Mouse (Mus musculus) right cerebral cortex, postnatal 36 days (tissue): ENCODE results near the gene Pdcl3.

Experiments used
- DNase-seq, 2 experiments: peaks; one replicate each; pipeline ENCODE4 v3.0.0; 2022; ENCODE audit warnings: low spot score in 2 of 2, mixed read lengths in 1 of 2

The Pdcl3 gene

DNA sequence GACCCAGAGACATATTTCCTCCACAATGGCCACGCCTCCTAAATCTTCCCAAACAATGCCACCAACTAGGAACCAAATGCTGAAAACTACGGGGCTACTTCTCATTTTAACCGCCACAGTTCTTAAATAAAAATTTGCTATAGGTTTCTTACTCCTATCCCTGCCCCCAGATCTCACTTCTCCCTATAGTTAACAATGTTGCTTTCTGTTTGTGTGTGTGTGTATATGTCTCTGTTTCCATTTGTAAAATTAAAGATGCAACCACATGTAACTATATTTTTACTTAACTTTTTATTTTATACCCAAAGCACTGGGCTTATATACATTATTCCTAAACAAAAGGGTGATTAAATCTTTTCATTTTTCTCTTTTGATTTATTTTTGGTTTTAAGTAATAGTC lies at the start of gene Pdcl3:
Gene Pdcl3, plus strand, starts transcription at position 301 of the 400 bp plus-strand sequence.
- no peak for DNase-seq

DNA sequence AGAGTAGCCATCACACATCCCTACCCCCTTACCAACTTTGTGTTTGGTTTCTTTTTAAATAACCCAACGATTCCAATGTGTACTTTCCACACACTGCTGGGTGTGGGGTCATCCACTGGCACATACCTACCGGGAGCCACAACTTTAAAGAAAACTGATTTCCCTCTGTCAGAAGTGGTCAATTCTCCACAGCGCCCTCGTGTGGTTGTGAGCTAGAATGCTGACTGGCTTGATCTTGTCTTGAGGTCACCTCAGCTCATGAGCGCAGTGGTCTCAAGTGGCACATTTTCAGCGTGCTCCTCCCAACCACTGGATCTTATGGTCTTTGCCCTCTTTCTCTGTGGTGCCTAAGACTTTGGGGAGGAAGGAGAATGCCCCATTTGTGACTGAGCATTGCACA lies 48.6 kb upstream of the Pdcl3 start:
- DNase-seq: no peak

DNA sequence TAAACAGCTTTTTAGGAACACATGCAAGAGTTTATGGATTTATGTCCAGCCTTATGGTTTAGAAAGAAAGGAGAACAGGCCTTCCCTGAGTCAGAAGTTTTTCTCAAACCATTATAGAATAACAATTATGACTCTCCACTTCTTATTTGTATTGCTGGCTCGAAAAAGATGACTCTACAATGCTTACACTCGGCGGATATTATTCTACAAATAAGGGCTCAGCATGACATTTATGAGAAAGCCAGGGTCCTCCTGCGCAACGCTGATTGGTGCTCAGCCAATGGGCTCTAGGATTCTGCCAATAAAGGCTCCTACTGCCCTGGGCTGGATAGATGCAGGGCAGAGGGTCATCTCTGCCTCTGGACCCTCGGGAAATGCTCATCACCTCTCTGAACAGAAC lies 46.6 kb upstream of the Pdcl3 start, which contains the start of gene Nms:
Gene Nms, plus strand, starts transcription at position 301 of the 400 bp plus-strand sequence.
- no peak for DNase-seq

DNA sequence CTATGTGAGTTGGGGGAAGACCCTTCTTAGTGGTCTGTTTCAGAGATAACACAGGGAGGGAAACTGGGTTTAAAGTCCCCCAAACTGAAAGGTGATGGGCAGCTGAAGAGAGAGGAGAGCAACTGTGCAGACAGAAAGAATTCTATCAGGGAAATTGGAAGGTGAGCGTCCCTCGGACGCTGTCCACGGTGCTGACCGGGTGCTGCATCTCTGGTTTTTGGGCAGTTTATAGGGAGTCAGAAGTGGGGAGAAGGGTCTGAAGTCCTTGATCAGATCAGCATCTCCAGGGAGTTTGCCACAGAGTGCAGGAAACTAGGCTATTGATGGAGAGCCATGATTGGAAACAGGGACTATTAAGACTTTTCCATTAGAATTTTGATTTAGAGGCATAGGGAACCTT lies 45.8 kb upstream of the Pdcl3 start:
- DNase-seq: no peak

DNA sequence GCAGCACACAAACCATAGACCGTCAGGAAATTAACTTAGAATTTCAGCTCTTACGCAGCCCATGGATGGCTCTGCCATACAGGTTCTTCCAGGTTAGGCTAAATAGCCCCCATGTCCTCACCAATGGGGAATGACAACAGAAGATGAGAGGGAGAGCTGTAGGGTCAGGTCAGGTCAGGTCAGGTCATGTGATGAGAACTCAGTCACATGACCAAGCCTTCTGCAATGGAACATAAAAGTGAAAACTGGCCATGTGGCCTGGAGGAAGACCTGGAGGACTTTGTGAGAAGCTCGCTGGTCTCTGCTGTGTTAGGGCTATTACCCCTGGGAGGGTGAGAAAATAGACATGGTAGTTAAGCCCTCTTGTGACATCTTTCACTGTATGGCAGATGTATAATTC lies 29.0 kb upstream of the Pdcl3 start:
- no peak for DNase-seq

DNA sequence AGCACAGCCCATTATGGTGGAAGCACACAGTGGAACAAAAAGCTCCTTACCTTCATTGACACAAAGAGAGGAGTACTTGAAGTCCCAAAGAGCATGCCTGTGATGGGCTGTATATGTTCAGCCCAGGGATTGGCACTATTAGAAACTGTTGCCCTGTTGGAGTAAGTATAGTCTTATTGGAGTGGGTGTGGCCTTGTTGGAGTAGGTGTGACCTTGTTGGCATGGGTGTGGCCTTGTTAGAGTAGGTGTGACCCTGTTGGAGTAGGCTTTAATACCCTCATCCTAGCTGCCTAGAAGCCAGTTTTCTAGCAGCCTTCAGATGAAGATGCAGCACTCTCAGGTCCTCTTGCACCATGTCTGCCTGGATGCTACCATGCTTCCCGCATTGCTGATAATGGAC lies 16.3 kb upstream of the Pdcl3 start:
- no peak for DNase-seq

DNA sequence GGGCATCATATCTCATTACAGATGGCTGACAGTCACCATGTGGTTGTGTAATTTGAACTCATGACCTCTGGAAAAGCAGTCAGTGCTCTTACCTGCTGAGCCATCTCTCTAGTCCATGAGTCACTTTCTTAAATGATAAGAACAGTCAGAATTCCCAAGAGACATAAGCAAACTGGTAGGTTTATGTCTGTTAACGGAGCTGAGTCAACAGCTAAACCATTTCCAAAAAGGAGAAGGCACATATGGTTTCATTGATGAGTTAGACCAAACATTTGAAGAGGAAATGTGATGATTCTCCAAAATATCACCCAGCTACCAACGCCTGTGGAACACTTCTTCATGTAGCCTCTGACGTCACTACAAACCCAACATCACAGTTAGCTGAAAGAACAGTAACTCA lies 13.7 kb upstream of the Pdcl3 start:
- no peak for DNase-seq

DNA sequence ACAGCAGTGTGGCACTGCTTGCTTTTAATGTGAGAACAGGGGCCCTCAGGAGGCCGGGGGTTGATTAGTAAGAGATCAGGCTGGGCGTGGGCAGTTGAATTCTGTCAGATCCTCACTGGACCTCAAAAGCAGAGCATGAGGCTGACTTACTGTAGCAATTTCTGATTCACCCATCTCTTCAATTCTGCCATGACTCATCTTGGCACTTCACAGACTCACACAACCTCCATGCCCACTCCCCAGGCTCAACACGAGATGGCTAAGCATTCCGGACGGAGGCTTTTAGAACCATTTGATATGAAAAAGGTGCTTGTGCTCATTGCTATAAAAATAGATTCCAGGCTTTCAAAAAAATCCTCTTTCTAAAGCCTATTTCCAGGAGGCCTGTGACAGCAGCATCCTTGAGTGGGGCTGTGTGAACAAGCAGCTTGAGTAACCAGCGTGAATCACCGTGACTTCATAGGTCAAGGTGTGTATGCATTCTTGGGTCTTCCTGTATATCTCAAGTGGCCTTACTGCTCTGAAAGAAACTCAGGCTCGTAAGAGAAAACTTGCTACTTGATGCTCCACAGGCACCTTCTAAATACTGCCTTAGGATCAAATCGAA lies 12.3 kb upstream of the Pdcl3 start:
- peak in 1 of 2 experiments; percentile 12 for DNase-seq

DNA sequence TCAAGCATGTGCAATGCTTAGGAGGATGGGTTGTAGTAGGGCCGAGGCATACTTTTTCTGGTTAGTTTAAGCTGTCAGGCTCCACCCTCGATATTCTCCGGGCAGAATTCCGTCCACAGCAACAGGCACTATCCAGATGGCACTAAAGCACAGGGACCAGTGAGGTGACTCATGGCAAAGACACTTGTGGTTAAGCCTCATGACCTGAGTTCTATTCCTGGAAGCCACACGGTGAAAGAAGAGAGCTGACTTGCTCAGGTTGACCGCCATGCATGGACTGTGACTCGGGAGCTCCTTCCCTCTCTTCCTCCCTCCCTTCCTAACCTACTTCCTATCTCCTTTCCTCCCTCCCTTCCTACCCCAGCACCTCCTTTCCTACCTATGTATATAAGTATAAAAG lies 5.5 kb upstream of the Pdcl3 start:
- no peak for DNase-seq

DNA sequence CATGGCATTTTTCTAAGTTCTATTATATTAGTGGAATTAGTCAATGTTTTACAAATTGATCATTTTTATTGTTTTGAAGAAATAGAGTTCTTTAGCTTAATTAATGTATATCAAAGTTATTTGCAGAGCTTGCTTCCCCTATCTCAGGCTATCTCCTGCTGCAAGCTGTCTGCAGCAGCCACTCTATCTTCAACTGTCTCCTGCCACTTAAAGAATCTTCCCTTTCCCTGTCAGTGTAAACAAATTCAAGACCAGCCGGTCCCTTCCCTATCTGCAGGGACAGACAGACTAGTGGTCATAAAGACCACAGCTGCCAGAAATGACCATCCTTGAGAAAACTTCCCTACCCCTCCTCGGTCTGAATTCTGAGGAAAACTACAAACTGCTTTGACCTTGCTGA lies 1.5 kb upstream of the Pdcl3 start:
- no peak for DNase-seq

DNA sequence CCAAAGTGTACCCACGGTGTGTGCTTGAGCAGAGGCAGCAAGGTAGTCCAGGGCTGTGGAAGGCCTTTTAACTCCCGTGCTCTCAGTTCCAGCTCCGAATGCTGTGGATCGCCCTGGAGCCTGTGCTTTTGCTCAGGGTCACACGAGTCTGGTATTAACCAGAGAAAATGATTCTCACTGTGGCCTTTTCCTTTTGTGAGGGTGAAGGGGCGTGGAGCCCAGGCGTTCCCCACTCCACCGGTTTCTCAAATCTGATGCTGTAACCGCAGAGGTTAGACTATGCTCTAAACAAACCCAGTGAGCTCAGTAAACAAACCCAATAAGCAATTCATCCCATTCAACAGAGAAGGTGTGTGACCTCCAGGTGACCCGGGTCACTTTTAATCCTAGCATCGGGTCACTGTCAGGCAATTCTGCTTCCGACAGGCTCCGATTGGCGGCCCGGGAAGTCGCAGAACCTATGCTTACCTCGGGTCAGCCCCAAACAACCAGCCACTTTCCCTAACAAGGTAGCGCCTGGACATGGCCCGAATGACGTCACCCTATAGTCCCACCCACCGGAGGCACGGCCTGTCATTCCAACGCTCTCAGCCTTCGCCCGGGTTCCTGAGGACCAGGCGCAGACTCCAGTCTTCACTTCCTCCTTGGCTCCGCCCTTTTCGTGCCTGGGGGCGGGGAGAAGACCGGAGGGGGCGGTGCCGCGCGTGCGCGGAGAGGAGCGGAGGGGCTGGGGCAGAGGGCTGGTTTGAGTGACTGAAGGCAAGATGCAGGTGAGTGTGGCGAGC lies 1.9 kb downstream of the Pdcl3 start:
- DNase-seq: peak; percentile 93 to 95

DNA sequence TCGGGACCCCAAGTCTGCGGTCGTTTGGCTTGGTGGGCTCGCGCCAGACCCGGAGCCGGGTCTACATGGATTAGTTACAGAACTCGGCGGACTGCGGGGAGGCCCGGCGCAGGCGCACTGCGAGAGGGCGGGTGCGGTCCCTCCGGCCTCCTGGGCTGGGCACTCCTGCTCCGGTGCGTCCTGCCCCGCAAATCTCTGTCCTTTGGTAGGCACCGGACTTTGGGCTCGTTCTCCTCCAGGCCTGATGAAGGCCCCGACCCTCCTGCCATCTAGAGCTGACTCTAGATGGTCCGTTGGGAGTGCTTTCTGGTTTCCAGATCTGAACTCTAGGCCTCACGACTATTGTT lies 2.4 kb downstream of the Pdcl3 start:
- DNase-seq: no peak

DNA sequence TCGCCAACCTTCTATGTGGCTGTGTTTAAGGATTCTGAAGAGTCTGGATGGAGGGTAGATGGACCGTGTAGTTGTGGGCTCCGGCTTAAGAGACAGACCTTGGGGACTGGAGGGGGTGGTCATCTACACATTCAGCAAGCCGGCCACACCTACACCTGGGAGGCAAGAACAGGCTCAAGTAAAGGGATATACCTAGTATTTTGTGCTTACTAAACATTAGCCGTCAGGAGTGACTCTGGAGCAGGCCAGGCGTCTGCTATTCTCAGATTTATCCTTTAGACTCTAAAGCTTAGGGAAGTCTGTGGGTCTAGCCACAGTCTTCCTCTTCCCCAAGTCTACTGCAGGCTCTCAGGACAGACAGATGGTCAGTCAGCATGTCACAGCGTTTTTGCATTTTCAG lies 2.9 kb downstream of the Pdcl3 start:
- DNase-seq: no peak

DNA sequence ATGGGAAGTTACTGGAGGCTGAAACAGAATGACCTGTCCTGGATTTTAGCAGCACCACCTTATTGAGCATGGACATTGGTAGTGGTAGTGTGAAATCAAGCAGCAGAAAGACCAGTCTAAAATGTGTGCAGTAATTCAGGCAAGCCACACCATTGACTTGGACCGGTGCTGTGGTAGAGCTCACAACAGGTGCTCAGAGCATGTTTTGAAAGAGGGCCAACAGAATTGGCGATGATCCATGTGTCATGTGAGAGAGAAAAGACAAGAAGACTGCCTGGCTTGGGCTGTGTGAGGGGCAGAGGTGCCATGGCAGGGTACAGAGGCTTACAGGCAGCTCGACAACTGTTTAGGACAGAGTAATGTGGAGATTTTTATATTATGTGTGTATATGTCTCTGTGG lies 7.0 kb downstream of the Pdcl3 start:
- no peak for DNase-seq

DNA sequence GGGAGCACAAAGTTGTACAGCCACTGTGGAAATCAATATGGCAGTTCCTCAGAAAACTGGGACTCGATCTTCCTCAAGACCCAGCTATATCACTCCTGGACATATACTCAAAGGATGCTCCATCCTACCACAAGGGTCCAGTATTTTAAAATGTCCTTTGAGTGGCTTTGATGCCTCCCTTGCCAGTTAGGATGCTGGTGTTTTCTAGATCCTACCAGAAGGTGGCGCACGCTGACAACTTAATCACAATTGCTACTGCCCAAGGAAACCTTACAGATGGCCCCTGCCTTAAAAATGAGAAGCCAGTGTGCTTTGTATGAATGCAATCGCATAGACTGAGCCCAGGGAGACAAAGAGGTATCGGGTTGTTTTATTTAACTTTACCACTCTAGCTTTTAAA lies 15.7 kb downstream of the Pdcl3 start:
- DNase-seq: peak; percentile 54 to 67

DNA sequence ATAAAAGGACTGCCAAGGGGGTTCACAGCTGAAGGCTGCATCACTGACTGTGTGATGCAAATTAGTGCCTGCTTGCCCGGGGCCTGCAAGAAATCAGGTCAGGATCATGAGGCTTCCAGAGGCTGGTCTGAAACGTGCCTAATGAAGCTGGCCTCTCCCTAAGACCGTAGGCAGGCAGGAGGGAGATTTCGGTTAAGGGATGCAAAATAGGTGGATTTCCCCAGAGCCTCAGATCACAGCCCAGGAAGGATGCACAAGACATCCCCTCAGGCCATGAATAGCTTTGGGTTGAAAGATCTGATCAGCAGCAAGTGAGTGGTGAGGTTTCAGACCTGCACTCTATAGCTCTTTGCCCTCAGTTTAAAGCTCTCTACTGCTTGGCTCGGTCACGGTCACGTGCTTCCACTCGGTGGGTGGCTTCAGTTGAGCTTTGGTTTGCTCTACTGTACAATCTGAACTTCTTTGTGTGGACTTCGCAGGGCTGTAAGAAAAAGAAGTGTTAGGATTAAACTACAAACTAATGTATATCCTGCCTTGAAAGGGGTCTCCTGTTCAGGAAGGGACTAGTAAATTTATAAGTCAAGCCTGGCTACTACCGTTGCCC lies 20.4 kb downstream of the Pdcl3 start:
- no peak for DNase-seq

DNA sequence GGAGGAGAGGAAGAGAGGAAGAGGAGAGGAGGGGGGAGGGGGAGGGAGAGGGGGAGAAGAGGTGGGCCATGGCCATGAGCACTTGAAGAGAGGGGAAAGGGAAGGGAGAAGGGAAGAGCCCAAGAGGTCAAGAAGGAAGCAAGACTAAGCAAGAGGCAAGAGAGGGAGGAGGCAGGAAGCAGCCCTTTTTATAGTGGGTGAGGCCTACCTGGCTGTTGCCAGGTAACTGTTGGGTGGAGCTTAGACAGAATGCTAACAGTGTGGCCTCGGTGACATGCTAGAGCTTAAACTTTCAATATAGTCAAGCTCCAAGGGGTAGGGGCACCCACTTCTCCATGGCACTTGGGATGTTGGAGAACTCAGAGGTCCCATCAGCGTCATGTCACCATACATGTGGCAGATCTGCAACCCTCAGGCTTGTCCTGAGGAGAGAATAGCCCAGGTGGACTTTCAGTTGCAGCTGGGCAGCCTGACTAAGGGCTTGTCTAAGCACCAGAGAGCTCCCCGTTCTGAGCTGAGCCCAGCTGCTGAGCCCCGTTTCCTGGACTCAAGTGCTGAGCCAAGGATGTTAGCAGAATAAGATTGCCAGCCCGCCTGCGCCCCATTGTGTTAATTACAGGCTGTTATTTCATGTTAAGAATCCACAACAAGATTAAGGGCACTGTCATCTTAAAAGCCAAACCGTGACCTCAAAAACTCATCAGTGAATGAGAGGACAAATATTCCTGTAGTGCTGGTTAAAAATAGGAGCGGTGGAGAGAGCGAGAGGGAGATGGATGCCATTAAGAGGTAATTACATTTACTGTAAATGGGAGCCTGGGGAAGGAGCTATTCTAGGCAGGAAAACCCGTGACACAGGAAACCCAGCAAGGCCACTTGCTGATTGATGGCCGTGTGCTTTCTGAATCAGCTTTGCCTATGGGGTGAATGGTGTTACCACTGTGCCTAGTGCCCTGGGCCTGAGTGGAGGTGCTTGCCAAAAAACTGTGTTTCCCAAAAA lies 21.7 kb downstream of the Pdcl3 start:
- no peak for DNase-seq

DNA sequence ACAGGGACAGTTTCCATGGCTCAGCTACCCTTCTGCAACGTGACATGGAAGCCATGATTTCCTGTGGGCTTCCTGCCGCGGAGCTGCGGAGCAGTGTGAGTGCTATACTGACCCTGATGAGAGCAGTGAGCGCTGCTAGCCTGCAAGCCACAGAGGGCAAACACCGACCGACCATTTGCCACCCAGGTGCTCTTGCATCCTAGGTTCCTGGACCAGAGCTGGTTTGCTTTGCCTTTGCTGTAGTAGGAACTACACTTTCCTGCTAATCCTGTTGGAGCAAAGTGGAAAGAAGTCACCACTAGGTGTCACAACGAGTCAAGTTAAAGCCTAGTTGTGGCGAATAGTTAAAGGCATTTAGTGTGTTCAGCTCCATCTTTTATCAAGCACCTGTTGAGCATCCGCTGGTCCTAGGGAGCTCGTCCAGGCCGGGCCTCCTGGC lies 25.2 kb downstream of the Pdcl3 start:
- peak; percentile 55 to 82 for DNase-seq

DNA sequence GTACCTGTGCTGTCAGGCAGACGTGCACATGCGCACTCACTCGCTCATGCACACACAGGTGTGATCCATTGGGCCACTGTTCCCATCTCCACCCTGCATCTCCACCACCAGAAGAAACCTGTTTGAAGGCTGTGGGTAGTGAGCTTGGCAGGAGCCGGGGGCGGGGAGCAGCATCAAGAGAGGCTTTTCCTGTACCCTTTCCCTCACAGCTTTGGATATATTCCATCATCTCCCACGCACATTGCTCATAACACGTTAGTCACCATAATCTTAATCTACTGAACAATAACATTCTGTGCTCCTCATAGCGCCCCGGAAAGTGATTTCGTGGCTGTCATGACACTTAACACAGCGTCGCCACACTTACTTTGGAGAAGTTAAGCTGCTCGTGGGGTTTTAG lies 27.2 kb downstream of the Pdcl3 start:
- DNase-seq: peak; percentile 50 to 68

DNA sequence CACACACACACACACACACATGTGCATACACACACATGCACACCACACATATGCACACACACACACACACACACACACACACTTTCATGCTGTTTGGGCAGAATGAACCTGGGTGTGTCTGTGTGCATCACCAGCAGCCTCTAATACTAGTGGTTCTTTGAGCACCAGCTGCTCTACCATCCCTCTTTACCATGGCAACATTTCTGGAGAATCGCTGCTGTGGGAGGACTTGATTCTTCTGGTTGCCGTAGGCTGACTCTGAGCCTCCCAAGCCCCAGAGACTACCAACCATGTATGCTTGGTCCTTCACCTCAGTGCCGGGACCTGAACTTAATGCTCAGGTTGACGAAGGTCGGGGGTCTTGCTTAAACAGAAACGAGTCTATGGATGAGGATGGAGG lies 28.4 kb downstream of the Pdcl3 start:
- DNase-seq: peak; percentile 24 to 73

DNA sequence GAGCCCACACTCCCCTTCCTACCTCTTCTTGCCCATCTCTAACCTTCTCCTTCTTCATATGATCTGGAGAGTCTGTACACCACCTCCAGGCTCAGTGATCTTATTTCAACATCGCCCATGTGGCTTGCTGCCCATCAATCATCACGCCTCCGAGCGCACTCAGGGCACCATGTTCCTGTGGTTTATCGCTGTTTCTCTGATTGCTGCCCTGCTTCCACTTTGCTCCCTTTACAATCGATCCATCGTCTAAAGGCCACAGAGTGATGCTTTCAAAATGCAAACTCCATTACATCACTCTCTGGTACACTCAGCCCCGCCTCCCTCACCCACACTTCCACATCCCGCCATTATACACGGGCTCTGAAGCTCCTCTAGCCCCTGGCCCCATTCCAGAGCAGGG lies 30.1 kb downstream of the Pdcl3 start:
- no peak for DNase-seq

DNA sequence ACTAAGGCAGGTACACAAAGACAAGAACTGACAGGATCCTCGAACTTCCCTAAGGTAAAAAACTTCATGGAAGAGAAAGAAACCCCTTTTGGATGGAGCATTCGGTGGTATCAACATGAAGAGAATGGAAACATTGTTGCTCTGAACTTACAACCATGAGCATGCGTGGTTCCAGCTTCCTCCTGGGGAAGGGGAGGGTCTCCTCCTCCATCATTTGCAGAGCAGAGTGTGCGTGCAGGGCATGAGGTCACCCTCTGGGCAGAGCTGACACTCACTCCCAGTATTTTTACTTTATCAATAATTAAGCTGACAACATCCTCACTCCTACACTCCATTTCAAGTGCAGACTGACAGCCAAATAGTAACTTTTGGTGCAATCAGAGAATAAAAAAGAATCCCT lies 32.5 kb downstream of the Pdcl3 start:
- no peak for DNase-seq
